Mouse (Mus musculus): ENCODE data around the gene Wdr64.
A peak's percentile ranks its signal among the peaks of the same experiment; 100 is the strongest.

Wdr64 gene

DNA sequence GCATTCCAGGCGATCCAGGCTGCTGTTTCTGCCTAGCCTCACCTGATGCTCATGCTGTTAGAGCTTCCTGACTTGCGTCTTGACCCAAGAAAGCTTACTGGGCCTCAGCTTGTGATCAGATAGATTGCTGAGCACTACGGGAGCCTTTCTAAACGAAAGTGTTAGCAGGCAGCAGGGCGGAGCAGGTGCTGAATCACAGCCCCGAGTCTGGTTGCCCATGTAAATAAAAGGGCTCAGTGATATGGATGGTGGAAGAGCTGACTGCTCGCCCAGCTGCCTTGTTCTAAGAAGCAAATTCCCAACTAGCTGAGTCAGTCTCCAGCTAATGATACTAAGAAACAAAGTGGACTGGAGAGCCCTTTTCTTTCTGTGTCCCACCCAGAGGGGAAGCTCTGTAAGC, 27.4 kb downstream of the Wdr64 start:
- DNase-seq: no peak

- DNase-seq: no peak
Observed at GRCm38 (mm10) chr1:175754576-175755364, 56.4 kb downstream of the Wdr64 start.

GRCm38 (mm10) chr1:175794668-175795067, 96.3 kb downstream of the Wdr64 start:
- DNase-seq: peak; percentile 30

DNA sequence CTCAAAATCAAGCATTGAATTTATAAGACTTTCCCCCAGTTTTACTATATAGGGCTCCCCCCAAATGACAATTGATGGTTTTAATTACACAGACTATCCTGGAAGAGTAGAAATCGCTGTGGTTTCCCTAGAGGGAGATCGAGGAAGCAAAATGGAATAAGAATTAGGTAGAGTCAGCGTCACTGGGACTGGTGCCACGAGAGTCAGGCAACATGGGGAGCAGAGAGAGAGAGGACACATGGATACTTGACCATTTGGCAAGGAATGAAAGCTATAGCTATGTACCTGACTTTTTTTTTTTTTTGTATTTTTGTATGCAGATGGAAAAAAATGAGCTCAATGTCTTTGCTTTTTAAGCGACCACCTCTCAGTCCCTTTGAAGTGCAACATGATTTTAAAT, 110.0 kb downstream of the Wdr64 start:
- no peak for DNase-seq

- no peak for DNase-seq
Observed at GRCm38 (mm10) chr1:175811625-175812024, 113.2 kb downstream of the Wdr64 start.

GRCm38 (mm10) chr1:175823815-175824438, 125.5 kb downstream of the Wdr64 start:
- DNase-seq: no peak

DNA sequence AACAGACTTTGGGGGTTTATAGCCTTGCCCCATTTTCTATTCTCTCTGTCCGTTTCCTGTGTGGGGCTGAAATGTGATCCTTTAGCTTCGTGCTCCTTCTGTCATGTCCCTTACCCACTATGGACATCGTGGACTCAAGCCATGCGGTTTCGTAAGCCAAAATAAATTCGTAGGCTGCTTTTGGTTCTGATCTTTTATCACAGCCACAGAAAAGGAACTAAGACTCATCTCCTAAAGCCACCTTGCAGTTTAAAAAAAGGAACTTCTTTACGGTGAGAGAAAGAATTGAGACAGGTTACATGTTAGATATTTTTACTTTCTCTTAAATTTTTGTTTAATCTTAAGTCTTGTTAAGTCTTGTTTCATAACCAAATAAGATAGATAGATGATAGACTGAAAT, 130.1 kb downstream of the Wdr64 start:
- no peak for DNase-seq

DNA sequence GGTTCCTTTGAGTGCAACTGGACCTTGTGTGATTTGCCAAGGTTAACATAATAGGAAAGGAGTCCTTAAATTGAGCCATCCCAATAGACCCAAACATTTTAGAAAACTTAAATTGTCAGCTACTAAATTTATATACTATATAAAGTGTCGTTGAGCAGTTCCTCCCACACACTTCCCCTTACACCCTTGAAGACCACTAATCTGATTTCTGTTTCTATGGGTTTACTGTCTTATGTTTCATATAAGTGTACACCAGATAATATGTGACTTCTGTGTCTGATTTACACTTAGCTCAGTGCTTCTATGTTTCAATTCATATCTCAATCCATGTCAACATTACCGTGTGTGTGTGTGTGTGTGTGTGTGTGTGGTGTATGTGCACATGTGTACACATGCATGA, 130.8 kb downstream of the Wdr64 start:
- no peak for DNase-seq

DNA sequence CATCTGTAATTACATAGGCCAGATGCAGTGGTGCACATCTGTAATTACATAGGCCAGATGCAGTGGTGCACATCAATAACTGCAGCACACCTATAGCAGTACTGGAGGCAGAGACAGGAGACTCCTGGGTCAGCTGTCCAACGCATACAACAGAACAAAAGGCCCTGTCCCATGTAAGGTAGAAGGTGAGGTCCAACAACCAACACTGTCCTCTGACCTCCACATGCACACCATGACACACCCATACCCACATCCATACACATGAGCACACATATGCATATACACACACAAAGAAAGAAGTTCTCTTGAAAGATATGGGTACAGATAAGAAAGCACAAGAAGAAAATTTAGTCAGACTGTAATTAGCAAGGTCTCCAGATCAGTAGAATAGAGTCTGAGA, 157.1 kb downstream of the Wdr64 start:
- no peak for DNase-seq

Measured in lung, postnatal 10 days (tissue).